Mouse (Mus musculus): ENCODE measurements at regions not wholly inside any gene's neighbourhood (a gene's known extent, or its start where the extent isn't known, plus 50 kb on each side); places are given as distances from the start of the nearest gene placed in this dataset.

- Histone ChIP-seq H3K36me3 (ENCODE audit: control insufficient read depth, insufficient read depth, low read length) (no peaks in the 10 kb centered on the region), H3K27ac (ENCODE audit: control insufficient read depth, insufficient read depth, low read depth, low read length) (no peak overlapping the region), H3K4me1 (ENCODE audit: control insufficient read depth, insufficient read depth, low read length) (no peaks in the 10 kb centered on the region), H3K4me3 (ENCODE audit: control insufficient read depth, low read depth, low read length) (no peak overlapping the region), H3K27me3 (ENCODE audit: control insufficient read depth, insufficient read depth, low read length) (no peaks in the 10 kb centered on the region)
- TF ChIP-seq POLR2A (IDR thresholded peaks at IDR 0.05; ENCODE audit: control insufficient read depth, low read depth, low read length) (no peak), CTCF (IDR thresholded peaks at IDR 0.05; ENCODE audit: control insufficient read depth, insufficient read depth, insufficient replicate concordance, low read depth, low read length) (no peak)
Measured at GRCm38 (mm10) chr8:127690792-127691191, 627.1 kb downstream of the Pard3 start.

DNA sequence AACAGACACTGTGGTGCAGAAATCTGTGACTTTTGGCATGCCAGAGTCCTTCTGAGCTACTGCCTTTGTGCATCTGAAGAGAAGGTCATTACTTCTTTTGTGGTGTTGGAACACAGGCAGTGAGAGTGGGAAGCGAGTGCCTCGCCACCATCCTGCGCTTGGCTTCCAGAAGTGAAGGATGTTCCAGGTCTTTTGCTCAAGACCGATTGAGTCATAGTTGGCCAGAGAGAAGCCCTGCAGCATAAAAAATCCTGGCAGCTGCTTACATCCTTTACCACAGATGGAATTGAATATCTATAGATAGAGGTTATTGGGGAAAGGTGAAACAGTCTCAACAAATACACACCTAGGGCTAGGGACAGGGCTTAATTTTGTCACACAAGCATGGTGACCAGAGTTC lies 634.7 kb downstream of the Pard3 start:
- Histone ChIP-seq H3K27me3 (ENCODE audit: control insufficient read depth, insufficient read depth, low read length) (no peaks in the 10 kb centered on the region), H3K4me1 (ENCODE audit: control insufficient read depth, insufficient read depth, low read length) (no peaks in the 10 kb centered on the region), H3K36me3 (ENCODE audit: control insufficient read depth, insufficient read depth, low read length) (no peaks in the 10 kb centered on the region), H3K27ac (ENCODE audit: control insufficient read depth, insufficient read depth, low read depth, low read length) (no peak overlapping the region), H3K4me3 (ENCODE audit: control insufficient read depth, low read depth, low read length) (no peak overlapping the region)
- TF ChIP-seq POLR2A (IDR thresholded peaks at IDR 0.05; ENCODE audit: control insufficient read depth, low read depth, low read length): no peak
- no peak for TF ChIP-seq CTCF (IDR thresholded peaks at IDR 0.05; ENCODE audit: control insufficient read depth, insufficient read depth, insufficient replicate concordance, low read depth, low read length)

DNA sequence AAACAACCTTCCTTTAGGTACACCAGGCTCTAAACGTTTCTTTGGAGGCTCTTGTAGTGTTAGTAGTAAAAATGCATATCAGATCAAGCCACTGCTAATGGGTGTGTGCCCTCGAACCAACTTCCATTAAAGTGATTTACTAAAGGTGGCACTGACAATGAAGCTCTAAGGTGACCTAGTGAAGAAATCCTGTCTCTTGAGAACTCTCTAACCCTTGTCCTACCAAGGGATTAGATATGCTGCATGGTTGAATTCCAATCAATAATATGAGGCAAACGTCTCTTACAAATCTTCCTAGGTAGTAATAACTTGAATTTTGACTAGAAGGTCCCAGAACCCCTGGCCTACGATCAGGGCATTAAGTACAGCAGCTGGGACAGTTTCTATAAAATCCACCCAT lies 640.7 kb downstream of the Pard3 start:
- Histone ChIP-seq H3K27me3 (ENCODE audit: control insufficient read depth, insufficient read depth, low read length) (no peaks in the 10 kb centered on the region), H3K4me3 (ENCODE audit: control insufficient read depth, low read depth, low read length) (no peak overlapping the region), H3K27ac (ENCODE audit: control insufficient read depth, insufficient read depth, low read depth, low read length) (no peak overlapping the region), H3K4me1 (ENCODE audit: control insufficient read depth, insufficient read depth, low read length) (no peaks in the 10 kb centered on the region), H3K36me3 (ENCODE audit: control insufficient read depth, insufficient read depth, low read length) (no peaks in the 10 kb centered on the region)
- TF ChIP-seq CTCF (IDR thresholded peaks at IDR 0.05; ENCODE audit: control insufficient read depth, insufficient read depth, insufficient replicate concordance, low read depth, low read length): no peak
- no peak for TF ChIP-seq POLR2A (IDR thresholded peaks at IDR 0.05; ENCODE audit: control insufficient read depth, low read depth, low read length)

GRCm38 (mm10) chr8:127706051-127706835 lies 642.5 kb downstream of the Pard3 start:
- TF ChIP-seq CTCF (IDR thresholded peaks at IDR 0.05; ENCODE audit: control insufficient read depth, insufficient read depth, insufficient replicate concordance, low read depth, low read length): no peak
- no peak for TF ChIP-seq POLR2A (IDR thresholded peaks at IDR 0.05; ENCODE audit: control insufficient read depth, low read depth, low read length)
- Histone ChIP-seq H3K27ac (ENCODE audit: control insufficient read depth, insufficient read depth, low read depth, low read length) (no peak overlapping the region), H3K27me3 (ENCODE audit: control insufficient read depth, insufficient read depth, low read length) (no peaks in the 10 kb centered on the region), H3K36me3 (ENCODE audit: control insufficient read depth, insufficient read depth, low read length) (no peaks in the 10 kb centered on the region), H3K4me1 (ENCODE audit: control insufficient read depth, insufficient read depth, low read length) (no peaks in the 10 kb centered on the region), H3K4me3 (ENCODE audit: control insufficient read depth, low read depth, low read length) (no peak overlapping the region)

- no peak overlapping the region for H3K27ac ChIP-seq (ENCODE audit: control insufficient read depth, insufficient read depth, low read depth, low read length)
- no peaks in the 10 kb centered on the region for H3K4me1 ChIP-seq (ENCODE audit: control insufficient read depth, insufficient read depth, low read length)
- no peaks in the 10 kb centered on the region for H3K36me3 ChIP-seq (ENCODE audit: control insufficient read depth, insufficient read depth, low read length)
- TF ChIP-seq POLR2A (IDR thresholded peaks at IDR 0.05; ENCODE audit: control insufficient read depth, low read depth, low read length) (no peak), CTCF (IDR thresholded peaks at IDR 0.05; ENCODE audit: control insufficient read depth, insufficient read depth, insufficient replicate concordance, low read depth, low read length) (no peak)
- no peak overlapping the region for H3K4me3 ChIP-seq (ENCODE audit: control insufficient read depth, low read depth, low read length)
- no peaks in the 10 kb centered on the region for H3K27me3 ChIP-seq (ENCODE audit: control insufficient read depth, insufficient read depth, low read length)
Measured at GRCm38 (mm10) chr8:127709439-127709838, 645.7 kb downstream of the Pard3 start.

DNA sequence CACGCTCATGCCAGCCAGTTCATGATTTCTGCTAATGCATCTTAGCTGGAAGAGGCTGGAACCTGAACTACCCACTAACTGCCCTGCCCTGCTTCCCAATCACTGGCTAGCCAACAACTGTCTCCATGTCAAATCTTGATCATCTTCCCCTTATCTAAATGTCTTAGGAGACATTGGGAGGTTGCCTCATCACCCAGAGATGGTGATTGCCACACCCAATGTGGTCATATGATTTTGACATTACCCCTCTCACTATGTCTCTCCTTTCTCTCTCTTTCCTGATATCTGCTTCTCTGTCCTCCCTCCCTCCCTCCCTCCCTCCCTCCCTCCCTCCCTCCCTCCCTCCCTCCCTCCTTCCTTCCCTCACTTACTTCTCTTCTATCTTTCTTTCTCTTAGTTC lies 643.3 kb upstream of the Nrp1 start:
- Histone ChIP-seq H3K27me3 (ENCODE audit: control insufficient read depth, insufficient read depth, low read length) (no peaks in the 10 kb centered on the region), H3K27ac (ENCODE audit: control insufficient read depth, insufficient read depth, low read depth, low read length) (no peak overlapping the region)

DNA sequence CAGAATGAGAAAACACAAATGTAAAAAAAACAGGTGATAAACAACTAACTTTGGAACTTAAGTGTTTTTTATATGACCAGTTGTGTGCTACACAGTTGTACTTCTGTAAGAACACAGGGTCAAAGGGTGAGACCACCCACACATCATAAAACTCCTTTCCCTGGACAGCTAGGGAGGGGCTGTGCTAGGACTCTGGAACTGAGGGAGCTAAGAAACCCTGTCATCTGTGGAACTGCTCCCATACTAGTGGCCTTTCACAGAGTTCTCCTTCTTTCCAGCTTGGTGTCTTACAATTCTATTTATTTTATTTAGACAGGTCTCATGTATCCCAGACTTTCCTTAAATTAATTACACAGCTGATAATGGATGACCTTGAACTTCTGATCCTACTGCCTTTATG lies 640.4 kb upstream of the Nrp1 start:
- Histone ChIP-seq H3K36me3 (ENCODE audit: control insufficient read depth, insufficient read depth, low read length) (no peaks in the 10 kb centered on the region), H3K27me3 (ENCODE audit: control insufficient read depth, insufficient read depth, low read length) (no peaks in the 10 kb centered on the region)
- TF ChIP-seq POLR2A (IDR thresholded peaks at IDR 0.05; ENCODE audit: control insufficient read depth, low read depth, low read length) (no peak), CTCF (IDR thresholded peaks at IDR 0.05; ENCODE audit: control insufficient read depth, insufficient read depth, insufficient replicate concordance, low read depth, low read length) (no peak)

More for the DNA sequence above, 643.3 kb upstream of the Nrp1 start:
- Histone ChIP-seq H3K4me3 (ENCODE audit: control insufficient read depth, low read depth, low read length) (no peak overlapping the region), H3K4me1 (ENCODE audit: control insufficient read depth, insufficient read depth, low read length) (no peaks in the 10 kb centered on the region), H3K36me3 (ENCODE audit: control insufficient read depth, insufficient read depth, low read length) (no peaks in the 10 kb centered on the region)
- TF ChIP-seq POLR2A (IDR thresholded peaks at IDR 0.05; ENCODE audit: control insufficient read depth, low read depth, low read length) (no peak), CTCF (IDR thresholded peaks at IDR 0.05; ENCODE audit: control insufficient read depth, insufficient read depth, insufficient replicate concordance, low read depth, low read length) (no peak)

More for the DNA sequence above, 640.4 kb upstream of the Nrp1 start:
- H3K4me1 ChIP-seq (ENCODE audit: control insufficient read depth, insufficient read depth, low read length): peaks cover 12% of the 10 kb centered on the region
- H3K27ac ChIP-seq (ENCODE audit: control insufficient read depth, insufficient read depth, low read depth, low read length): no peak overlapping the region
- no peak overlapping the region for H3K4me3 ChIP-seq (ENCODE audit: control insufficient read depth, low read depth, low read length)

Measured in testis, adult 2 months (tissue).